Mouse (Mus musculus) 3134 (cell line): ENCODE data around the gene Gnb2.

Source experiments
- DNase-seq: peaks from one replicate; pipeline ENCODE4 v3.0.0-alpha.2; 2011; ENCODE audit warnings: low spot score; ENCODE audit not compliant: insufficient read length; ENCODE audit errors: extremely low read depth

Gene Gnb2

DNA sequence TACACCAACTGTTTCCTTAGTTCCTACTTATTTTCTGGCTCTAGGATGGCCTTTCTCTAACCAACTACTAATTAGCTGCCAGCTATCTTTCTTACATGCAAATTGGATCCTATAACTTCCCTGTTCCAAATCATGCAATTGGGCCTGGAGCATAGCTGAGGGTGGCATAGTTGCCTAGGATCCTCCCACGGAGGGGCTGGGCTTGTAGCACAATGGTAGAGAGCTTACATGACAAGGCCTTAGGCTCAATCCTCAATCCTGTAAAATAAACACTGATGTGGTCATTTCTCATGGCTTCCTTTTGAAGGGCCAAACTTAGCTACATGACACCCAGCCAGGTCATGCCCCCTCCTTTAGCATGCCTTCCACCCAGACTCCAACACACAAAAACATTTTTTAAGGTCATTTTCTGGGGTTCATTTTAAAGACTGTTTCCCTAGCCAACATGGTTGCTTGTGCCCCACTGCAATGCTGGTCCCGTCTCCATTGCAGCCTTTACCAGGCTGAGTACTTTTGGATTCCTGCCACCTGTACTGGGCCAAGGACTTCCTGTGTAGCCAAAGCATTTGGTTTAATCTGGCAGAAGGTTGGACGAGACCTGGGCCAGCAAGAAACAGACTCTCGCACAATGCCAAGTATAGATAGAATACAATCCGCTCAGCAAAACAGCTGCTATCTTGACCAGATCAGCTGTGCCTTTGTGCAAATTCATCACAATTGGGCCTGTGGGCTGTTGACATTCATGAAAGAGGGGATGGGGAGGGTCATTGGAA is 8.6 kb upstream of the Gnb2 start:
- DNase-seq: peak; percentile 37

DNA sequence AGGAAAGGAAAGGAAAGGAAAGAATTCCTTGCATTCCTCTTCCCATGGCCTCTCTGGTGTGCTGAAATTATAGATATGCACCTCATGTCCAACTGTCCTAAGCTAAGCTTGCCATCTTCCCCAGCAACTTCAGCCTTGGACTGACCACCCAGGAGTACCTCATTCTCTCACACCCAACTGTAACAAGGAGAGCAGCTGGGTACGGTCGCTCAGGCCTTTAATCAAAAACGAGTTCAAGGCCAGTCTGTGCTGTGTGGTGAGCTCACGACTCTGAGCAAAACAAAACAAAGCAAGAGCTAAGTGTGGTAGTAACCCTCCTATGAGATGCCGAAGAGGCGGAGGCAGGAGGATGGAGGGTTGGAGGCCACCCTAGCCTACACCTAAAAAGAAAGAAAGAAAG is 7.7 kb upstream of the Gnb2 start:
- DNase-seq: no peak

DNA sequence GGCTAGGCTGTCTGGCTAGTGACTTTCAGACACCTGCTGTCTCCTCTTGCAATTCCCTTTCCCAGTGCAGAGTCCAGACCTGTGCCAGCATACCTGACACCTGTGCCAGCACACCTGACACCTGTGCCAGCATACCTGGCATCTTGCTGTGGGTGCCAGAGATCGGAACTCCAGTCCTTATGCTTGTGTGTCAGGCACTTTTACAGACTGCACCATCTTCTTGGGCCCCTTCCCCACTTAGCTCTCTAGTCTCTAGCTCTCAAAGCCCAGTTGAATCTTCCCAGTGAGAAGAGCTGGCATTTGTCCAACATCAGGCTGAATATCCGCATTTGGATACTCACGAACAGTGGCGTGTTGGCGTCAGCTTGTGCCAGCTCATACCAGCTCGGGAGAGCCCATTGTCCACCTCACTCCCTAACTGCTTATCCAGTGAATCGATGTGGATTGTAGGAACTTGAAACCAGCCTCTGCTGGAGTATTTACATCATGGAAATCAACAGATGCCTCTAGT is 6.0 kb upstream of the Gnb2 start:
- DNase-seq: peak; percentile 35

DNA sequence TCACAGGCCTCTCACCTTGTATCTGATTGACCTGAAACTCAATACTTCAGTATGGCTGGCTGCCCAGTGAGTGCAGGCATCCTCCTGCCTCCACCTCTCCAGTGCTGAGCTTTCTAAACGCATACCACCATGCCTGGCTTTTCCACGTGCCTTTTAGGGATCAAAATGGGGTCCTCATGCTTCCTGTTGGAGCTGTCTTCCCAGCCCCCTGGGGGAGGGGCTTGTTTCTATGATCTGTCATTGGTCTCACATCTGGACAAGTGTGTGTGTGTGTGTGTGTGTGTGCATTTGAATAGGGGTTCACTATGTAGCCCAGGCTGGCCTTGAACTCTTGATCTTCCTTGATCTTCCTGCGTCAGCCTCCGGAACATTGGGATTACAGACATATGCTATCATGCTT is 4.2 kb upstream of the Gnb2 start:
- DNase-seq: no peak

DNA sequence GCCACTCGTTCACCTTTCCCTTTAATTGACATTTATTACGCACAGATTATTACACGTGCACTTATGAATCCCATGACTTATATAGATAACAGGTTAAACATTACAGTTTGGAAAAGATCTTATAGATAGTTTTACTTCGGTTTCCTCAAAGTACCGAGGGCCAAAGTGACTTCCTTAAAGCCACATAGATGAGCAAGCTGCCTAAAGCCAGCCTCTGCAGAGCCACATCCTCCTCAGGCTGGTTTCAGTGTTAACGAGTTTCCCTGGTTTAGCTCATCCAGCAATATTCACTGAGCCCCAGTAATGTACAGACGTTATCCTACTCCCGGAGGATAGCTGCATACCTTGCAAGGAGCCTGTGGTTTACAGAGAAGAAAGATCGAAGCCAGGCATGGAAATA is 2.0 kb upstream of the Gnb2 start:
- DNase-seq: no peak

DNA sequence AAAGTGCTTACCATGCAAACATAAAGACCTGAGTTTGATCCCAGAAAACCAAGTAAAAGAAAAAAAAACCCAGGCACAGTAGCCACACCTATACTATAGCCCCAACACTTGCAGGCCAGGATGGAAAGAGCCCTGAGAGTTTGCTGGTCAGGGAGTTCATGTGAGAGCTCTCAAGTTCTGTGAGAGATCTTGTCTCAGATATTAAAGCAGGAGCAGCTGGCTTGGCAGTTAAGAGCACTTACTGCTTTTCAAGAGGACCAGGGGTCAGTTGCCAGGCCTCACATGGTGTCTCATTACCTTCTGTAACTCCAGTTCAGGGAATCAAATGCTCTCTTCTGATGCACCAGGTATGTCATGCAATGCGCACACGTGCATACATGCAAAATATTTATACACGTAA is 1.5 kb upstream of the Gnb2 start:
- no peak for DNase-seq

DNA sequence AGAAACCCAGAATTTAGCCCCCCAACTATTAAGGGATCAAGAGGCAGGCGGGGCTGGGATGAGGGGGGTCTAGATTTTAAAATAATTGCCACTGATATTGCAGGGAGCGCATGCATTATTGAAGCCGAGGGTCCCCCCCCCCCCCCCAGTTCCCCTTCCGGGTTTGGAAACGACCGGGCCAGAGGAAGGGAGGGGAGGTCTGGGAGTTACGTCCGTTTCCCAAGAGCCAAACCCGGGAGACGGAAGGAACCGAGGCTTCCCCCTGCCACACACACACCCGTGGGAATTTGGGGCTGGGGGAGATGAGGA is 548 bp downstream of the Gnb2 start:
- no peak for DNase-seq

DNA sequence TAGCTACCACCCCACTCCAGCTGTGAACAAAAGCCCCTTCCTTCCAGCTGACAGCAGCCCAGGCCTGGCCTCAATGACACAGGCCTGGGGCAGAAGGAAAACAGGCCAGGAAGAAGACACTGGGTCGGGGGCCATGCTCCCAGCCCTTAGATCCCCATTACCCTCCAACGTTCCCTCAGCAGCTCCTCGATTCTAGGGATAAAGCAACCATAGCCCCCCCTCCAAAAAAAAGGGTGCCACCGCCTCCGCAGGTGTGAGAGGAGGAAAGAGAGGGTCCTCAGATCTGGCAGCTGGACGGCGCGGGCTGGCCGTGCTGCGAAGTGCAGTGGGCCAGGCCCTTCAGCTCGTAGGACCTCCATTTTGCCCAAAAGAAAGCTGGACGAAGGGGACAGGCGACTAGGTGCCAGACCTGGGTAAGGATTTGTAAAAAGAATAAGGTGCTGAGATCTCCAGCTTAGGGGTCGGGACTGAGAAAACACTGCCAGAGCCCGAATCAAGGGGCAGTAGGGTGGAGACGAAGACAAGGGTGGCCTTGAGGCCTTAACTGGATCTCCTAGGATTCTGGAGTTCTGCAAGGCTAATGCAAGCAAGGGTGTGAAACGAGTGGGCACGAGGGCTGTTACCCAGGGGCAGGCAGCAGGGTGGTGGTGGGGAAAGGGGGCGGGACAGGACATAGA is 1.0 kb downstream of the Gnb2 start:
- DNase-seq: no peak

DNA sequence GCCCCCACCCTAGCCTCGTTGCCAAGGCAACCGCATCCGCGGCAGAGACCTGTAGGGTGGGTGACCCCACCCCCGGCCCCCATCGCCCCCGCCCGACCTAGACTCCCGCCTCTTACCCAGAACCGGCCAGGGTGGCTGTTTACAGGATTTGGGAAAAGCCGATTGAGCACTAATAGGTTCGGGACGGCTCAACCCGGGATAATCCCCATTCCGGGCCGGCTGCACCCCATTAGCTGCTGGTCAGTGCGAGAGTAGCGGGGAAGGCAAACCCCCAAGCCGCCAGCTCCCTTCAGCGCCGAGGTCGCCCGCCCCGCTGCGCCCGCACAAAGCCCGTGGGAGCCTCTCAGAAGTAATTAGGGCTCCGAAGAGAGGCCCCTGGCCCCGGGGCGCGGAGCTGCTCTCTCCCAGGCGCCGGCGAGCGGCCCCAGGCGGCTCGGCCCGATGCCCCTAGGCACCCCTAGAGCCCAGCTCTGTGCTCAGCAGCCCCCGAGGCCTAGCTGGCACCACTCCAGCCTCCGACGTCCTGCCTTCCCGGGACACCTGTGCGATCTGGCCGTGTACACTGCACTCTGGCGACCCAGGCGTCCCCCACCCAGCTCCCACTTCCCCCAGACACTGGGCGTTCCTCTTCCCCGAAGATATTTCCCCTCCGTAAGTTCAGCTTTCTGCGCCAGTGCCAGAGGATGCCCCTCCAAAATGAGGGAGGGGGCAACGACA is 1.7 kb downstream of the Gnb2 start:
- DNase-seq: peak; percentile 60

DNA sequence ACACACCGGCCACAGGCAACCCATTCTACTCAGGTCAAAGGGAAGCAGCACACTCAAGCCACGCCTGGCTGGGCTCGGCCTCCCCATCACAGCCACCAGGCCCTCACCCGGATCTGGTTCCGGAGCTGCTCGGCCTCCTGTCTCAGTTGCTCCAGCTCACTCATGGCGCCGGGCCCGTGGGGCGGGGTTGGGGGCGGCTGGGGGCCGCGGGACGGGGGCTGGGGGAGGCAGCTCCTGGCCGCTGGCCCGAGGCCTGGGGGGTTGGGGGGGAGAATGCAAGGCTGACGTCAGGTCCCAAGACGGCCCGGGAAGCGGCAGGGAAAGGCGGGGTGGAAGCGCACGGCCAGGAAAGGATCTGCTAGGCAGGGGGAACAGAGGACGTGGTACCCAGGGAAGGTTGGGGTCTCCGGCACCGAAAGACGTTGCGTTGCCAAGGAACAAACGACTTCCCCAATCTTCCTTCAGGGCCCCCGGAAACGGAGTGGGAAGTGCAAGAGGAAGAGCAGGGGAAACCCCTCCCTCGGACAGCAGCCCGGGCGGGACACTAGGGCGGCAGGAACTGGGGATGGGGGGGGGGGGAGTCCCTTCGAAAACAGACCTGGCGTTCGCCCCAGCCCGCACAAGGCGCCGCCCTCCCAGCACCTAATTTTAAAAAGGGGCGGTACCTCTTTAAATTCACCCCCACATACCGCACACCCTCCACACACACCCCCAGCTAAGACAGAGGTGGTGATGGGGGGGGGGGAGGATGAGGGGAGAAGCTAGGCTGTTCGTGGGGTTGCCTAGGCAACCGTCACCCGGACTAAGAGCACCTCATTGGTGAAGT is 2.5 kb downstream of the Gnb2 start:
- peak; percentile 80 for DNase-seq

DNA sequence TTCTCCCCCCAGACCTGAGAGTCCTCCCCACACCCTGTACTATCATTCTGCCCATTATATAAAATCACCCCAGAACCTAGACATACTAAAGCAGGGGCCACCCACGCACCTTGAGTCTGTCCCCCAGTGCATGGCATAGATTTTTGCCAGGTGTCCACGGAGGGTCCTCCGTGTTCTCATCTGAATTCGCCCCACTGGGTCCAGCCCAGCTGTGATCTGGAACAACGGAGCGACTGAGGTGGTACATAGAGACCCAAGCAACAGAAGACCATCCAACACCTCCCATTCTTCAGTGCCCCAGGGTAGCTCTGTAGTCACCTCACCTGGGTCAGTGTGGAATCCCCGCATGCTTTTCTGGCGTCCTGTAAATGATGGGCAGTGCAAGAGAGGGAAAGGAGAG is 3.2 kb downstream of the Gnb2 start:
- no peak for DNase-seq

DNA sequence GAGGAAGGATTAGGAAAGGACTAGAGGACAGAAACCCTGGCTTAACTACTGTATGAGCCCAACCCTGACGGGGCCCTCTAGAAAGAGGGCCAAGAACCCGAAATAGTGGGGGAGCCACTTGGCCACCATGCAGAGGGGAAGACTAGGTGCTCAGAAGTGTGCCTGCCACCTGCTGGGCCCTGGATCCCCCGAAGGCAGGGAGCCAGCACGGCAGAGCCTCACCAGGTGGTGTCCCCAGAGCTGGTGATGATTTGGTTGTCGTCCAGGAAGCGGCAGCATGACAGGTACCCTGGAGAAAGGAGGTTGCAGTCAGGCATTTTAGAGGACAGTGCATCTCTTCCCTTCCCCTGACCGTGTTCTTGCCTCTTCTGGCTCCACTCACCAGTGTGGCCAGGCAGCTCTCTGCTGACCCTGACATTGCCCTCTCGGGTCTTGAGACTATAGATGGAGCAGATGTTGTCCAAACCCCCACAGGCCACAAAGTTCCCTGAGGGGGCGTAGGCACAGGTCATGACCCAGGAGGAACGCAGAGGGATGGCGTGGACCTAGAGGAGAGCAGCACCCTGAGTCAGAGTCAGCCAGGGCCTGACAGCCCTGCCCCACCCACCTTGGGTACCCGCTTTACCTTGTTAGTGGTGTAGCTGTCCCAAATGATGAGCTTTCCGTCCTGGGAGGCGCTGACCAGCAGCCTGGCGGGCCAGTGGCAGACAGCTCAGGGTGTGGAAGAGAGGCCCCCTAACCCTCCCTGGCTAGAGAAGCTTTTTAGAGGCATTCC is 3.9 kb downstream of the Gnb2 start:
- DNase-seq: no peak

DNA sequence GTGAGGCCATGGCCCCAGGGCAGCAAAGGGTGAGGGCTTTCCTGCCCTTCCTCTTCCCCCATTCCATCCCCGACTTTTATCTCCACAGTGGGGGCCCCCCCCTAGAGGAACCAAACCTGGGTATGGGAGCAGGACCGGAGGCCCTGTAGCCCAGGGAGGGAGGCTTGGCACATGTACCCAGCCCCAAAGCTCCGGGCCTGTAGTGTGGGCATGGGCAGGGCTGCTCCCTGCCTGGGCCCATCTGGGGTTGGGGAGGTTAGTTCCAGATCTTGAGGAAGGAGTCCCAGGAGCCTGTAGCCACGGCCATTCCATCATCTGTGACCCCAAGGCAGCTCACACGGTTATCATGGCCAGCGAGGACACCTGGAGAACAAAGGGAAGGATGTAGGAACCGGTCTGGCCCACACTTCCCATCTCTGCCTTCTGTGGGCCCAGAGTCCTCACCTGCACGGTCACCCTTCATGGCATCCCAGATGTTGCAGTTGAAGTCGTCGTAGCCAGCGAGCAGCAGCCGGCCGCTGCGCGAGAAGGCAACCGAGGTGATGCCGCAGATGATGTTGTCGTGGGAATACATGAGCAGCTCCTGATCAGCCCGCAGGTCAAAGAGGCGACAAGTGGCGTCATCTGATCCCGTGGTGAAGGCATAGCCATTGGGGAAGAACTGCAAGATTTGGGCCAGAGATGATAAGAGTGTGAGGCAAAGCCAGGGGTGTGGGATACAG is 4.9 kb downstream of the Gnb2 start:
- DNase-seq: no peak

DNA sequence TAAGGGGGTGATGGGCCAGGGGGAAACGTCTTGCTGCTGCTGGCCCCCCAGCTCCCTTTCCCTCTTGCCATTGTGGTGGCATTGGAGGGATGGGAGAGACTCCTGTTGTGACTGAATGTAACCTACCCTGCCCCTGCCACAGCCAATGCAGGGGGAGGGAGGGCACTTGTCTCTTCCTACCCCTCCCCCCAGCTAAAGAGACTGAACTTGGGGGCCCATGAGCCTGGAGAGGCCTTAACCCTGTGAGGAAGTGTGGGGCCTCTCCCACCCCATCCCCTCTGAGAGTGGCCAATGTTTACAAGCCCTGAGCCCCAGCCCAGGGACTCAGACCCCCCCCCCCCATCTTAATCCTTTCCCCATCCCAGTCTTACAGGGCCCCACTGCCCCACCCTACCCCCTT is 5.9 kb downstream of the Gnb2 start:
- no peak for DNase-seq

DNA sequence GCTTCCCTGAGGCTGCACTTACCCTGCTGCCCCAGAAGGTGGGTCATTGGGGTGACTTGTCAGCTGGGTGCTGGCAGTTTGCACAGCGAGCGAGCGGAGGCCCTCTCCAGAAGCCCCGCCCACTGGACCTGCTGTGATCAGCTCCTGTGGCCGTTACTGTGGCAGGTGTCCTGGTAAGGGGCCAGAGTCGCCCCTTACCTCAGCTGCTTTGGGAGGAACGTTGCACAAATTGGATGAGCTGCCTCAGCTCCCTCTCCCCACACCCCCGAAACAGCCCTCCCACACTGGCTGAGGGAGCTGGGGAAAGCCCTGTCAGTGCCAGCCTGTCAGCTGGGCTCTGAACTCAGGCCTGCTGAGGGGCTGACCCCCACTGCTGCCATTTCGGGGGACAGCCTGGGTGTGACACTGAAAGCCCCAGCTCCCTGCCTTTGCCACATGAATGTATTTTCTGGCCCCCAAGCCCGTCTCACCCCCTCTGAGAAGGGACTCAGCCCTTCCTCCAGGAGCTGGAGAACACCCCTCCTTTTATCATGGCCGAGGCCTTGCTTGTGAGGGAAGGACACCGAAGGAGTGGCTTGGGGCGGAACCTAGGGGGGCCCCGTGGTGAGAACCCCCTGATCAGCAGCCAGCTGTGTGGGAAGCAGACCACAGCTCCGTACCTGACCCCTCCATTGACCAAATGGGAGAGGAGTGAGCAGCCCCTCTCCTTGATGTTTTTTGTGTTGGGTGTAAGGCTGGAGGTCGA is 6.9 kb downstream of the Gnb2 start:
- DNase-seq: no peak

DNA sequence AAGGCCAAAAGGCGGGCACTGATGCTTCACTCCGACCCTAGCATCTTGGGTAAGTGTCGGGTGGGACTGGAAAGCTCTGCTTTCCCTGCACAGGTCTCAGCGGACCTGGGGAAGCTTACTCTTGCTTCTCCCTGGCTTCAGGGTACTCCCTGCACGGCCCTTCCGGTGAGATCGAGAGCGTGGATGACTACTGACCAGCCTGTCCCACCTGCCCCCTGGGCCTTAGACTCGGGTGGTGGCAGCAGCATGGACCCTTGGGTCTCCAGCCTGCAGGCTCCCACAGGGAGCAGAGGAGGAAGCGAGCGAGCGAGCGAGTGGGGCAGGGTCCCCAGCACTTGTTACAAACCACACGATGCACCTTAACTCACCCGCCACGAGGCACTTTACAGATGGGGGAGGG is 7.8 kb downstream of the Gnb2 start:
- DNase-seq: no peak

DNA sequence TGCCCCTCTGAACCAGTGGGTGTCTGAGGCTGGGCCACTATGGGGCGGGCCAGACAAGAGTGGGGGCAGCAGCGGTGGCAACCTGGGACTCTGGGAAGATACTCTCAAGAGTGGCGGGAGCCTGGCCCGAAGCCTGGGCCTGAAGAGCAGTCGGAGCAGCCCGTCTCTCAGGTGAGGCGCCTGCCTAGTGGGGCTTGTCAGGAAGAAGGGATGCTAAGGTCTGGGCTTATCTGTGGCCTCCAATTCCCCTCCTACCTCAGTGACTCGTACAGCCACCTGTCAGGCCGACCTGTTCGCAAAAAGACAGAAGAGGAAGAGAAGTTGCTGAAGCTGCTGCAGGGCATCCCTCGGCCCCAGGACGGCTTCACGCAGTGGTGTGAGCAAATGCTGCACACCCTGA is 8.6 kb downstream of the Gnb2 start:
- no peak for DNase-seq

DNA sequence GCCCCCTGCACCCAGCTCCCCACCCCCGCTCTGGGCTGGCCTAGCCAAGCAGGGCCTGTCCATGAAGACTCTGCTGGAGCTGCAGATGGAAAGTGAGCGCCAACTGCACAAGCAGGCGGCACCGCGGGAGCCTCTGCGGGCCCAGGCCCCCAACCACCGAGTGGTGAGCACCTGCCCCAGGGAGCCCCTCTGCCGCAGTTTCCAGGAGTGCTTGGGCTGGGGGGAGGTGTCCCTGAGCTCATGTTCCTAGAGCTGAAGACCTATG is 9.1 kb downstream of the Gnb2 start:
- DNase-seq: no peak
